ENCODE assay signal across 14 mouse cellular contexts in the genomic region with DNA sequence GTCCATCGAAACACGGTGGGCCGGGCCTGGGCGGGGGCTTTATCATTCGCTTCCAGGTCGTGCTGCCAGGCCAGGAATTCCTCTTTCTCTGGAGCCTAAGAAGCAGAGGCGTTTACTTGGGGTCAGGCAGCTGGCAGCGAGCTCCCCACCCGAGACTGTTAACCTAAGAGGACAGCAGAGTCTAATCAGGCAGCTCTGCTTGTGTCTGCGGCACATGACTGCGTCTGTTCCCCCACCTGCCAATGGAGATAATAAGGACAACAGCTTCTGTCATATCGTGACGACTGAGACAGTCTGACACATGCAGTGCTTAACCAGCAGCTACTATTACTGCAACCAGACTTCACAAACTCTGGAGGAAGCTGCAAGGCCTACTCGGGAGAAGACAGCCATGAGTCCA. TPM values are rescaled to one million over a fixed set of nuclear protein-coding genes. Genes with fewer than 3 reads are reported as not detected.
DNase-seq lines count a peak whose midpoint lies in the region; ATAC-seq and TF ChIP-seq lines count a peak whose summit lies in the region.
"Had no signal": no experiment of that assay in that cellular context is flagged by ENCODE, and none has a peak within 500 bp of the region (broad histone marks: within the 10 kb centered on the region; RNA-seq: fewer than 3 reads in every experiment).

No protein-coding gene starts in this region.

- H3K4me2 ChIP-seq in kidney, postnatal 0 days (ENCODE audit: low read length) = 0 out of 2 replicates have a peak overlapping the region, but pooled peaks have one; percentile 89
- H3K4me2 ChIP-seq in heart, embryonic 12.5 days = peak overlapping the region; percentile 94
- H3K4me2 ChIP-seq: embryonic facial prominence, embryonic 15.5 days had no signal

- intact Hi-C loops in left cerebral cortex, postnatal 25 days (cut with DNase I) = loop anchor here (5.0 kb wide), 1 partner anchor 174 kb away; a partner anchor contains a TSS

- H3K9ac ChIP-seq in kidney, postnatal 0 days (ENCODE audit: low read depth, low read length) = no peak overlapping the region
- H3K9ac ChIP-seq in heart, embryonic 12.5 days = no peak overlapping the region
- H3K9ac ChIP-seq: embryonic facial prominence, embryonic 15.5 days had no signal

- H3K4me1 ChIP-seq in kidney, postnatal 0 days (replicated peaks; ENCODE audit: insufficient read depth, low read length) = peaks cover 18% of the 10 kb centered on the region; the same call in 1 of the 2 replicates
- H3K4me1 ChIP-seq in heart, embryonic 12.5 days (replicated peaks) = peaks cover 47% of the 10 kb centered on the region

- TF ChIP-seq CTCF in kidney, postnatal 0 days (IDR thresholded peaks at IDR 0.05; ENCODE audit: low read depth) = no peak

- H3K27ac ChIP-seq in kidney, postnatal 0 days = no peak overlapping the region
- peak overlapping the region; percentile 49; the same call in 1 of the 2 replicates for H3K27ac ChIP-seq in heart, embryonic 12.5 days (ENCODE audit: poor library complexity, severe bottlenecking)
- H3K27ac ChIP-seq: embryonic facial prominence, embryonic 15.5 days; limb, embryonic 10.5 days had no signal

- ATAC-seq in kidney, postnatal 0 days (replicated peaks; ENCODE audit: low FRiP score, low read depth) = no peak
- peak; percentile 72 for ATAC-seq in heart, embryonic 12.5 days (ENCODE audit: insufficient number of reproducible peaks, low FRiP score)
- peak; percentile 74 for ATAC-seq in megakaryocyte-erythroid progenitor cell, adult 5-6 weeks (replicated peaks; ENCODE audit: low FRiP score, low TSS enrichment, poor library complexity, severe bottlenecking)
- ATAC-seq: CD4-positive, CD25-positive, alpha-beta regulatory T cell, adult 4 months; inflammation-experienced regulatory T-cells, adult 6 months had no signal

- no peaks in the 10 kb centered on the region for H3K27me3 ChIP-seq in kidney, postnatal 0 days (ENCODE audit: insufficient read depth, low read length)
- no peaks in the 10 kb centered on the region for H3K27me3 ChIP-seq in heart, embryonic 12.5 days (replicated peaks)
- H3K27me3 ChIP-seq: embryonic facial prominence, embryonic 15.5 days had no signal

- peaks cover 44% of the 10 kb centered on the region for H3K36me3 ChIP-seq in kidney, postnatal 0 days (ENCODE audit: insufficient read depth, low read length)
- peaks cover 49% of the 10 kb centered on the region for H3K36me3 ChIP-seq in heart, embryonic 12.5 days

- H3K9me3 ChIP-seq in kidney, postnatal 0 days (replicated peaks; ENCODE audit: low read length) = no peaks in the 10 kb centered on the region
- no peaks in the 10 kb centered on the region for H3K9me3 ChIP-seq in heart, embryonic 12.5 days (replicated peaks)
- H3K9me3 ChIP-seq: embryonic facial prominence, embryonic 15.5 days; limb, embryonic 10.5 days had no signal

- WGBS in kidney, postnatal 0 days = 89% methylated on average over 14 of the region's 14 CpGs
- 63% methylated on average over 14 of the region's 14 CpGs for WGBS in heart, embryonic 12.5 days

- no peak for DNase-seq in kidney, postnatal 0 days (ENCODE audit: low spot score)
- DNase-seq in kidney, adult 9 months = no peak
- DNase-seq in MEL-GATA-1-ER (ENCODE audit: extremely low read depth, low read depth) = peak; percentile 92
- DNase-seq in neural tube, embryonic 10.5 days (ENCODE audit: extremely low spot score, low spot score) = no peak
- no peak for DNase-seq in left cerebral cortex, postnatal 25 days (ENCODE audit: low spot score in 2 of 2)
- DNase-seq: cerebellum, postnatal 10 days; lung, postnatal 4 days had no signal

- no peak overlapping the region for H3K4me3 ChIP-seq in kidney, postnatal 0 days (replicated peaks; ENCODE audit: low read depth, low read length)
- peak overlapping the region; percentile 92 for H3K4me3 ChIP-seq in heart, embryonic 12.5 days
- H3K4me3 ChIP-seq: embryonic facial prominence, embryonic 15.5 days; limb, embryonic 10.5 days; myocyte had no signal

RNA-seq across cellular contexts. Expression of a gene that starts 2.8 kb away (rescaled TPM):
- 79.0 and 83.3 TPM in 2 replicates for polyA plus RNA-seq in kidney, postnatal 0 days (2015; fragmentation: Nextera tagmentation; extraction: Ambion mirVana)
- 52.2 and 54.9 TPM in 2 replicates for polyA plus RNA-seq in heart, embryonic 12.5 days (2016; fragmentation: Nextera tagmentation; extraction: Ambion mirVana)
- total RNA-seq in megakaryocyte-erythroid progenitor cell, adult 5-6 weeks (2014; fragmentation: Nextera tagmentation) = 123 and 161 TPM in 2 replicates
- total RNA-seq in megakaryocyte-erythroid progenitor cell, adult 5-6 weeks (2017) = 46.7 and 71.5 TPM in 2 replicates
- total RNA-seq in left cerebral cortex, postnatal 25 days (2021) = 10 to 100 TPM; 21.3 to 22.4 TPM
